Mouse (Mus musculus): ENCODE measurements around the gene D17H6S53E. TPM values are rescaled to one million over a fixed set of nuclear protein-coding genes. Genes with fewer than 3 reads are reported as not detected.

The D17H6S53E gene
- polyA plus RNA-seq, 1 experiment from 2014 or later = 24.7 TPM

Other genes starting within 250 kb of the D17H6S53E start
- gene Zbtb12, start 246.9 kb upstream of the D17H6S53E start, polyA plus RNA-seq (2021; fragmentation: Nextera tagmentation) = 0.23 and 0.26 TPM in 2 replicates
- gene Gm20547, start 244.3 kb upstream of the D17H6S53E start, polyA plus RNA-seq (2021; fragmentation: Nextera tagmentation) = not detected in 2 replicates
- gene C2, start 228.1 kb upstream of the D17H6S53E start, polyA plus RNA-seq (2021; fragmentation: Nextera tagmentation) = 1.3 and 2.0 TPM in 2 replicates
- 21.5 and 22.0 TPM in 2 replicates for gene Ehmt2, start 227.9 kb upstream of the D17H6S53E start, polyA plus RNA-seq (2021; fragmentation: Nextera tagmentation)
- 0.29 and 0.30 TPM in 2 replicates for gene Slc44a4, start 211.9 kb upstream of the D17H6S53E start, polyA plus RNA-seq (2021; fragmentation: Nextera tagmentation)
- gene Neu1, start 195.1 kb upstream of the D17H6S53E start, polyA plus RNA-seq (2021; fragmentation: Nextera tagmentation) = 24.8 and 26.2 TPM in 2 replicates
- gene Hspa1b, start 167.1 kb upstream of the D17H6S53E start, polyA plus RNA-seq (2021; fragmentation: Nextera tagmentation) = 0.90 and 1.3 TPM in 2 replicates
- not detected in 2 replicates for gene Gm20481, start 156.5 kb upstream of the D17H6S53E start, polyA plus RNA-seq (2021; fragmentation: Nextera tagmentation)
- 7.2 and 7.7 TPM in 2 replicates for gene Hspa1a, start 154.2 kb upstream of the D17H6S53E start, polyA plus RNA-seq (2021; fragmentation: Nextera tagmentation)
- gene Hspa1l, start 153.7 kb upstream of the D17H6S53E start, polyA plus RNA-seq (2021; fragmentation: Nextera tagmentation) = 0.60 and 0.84 TPM in 2 replicates
- gene Lsm2, start 144.5 kb upstream of the D17H6S53E start, polyA plus RNA-seq (2021; fragmentation: Nextera tagmentation) = 35.2 and 42.4 TPM in 2 replicates
- 20.0 and 21.5 TPM in 2 replicates for gene Vars, start 125.4 kb upstream of the D17H6S53E start, polyA plus RNA-seq (2021; fragmentation: Nextera tagmentation)
- gene Vwa7, start 109.8 kb upstream of the D17H6S53E start, polyA plus RNA-seq (2021; fragmentation: Nextera tagmentation) = 0.20 TPM in 1 of 2 replicates, not detected in the other
- gene Sapcd1, start 98.4 kb upstream of the D17H6S53E start, polyA plus RNA-seq (2021; fragmentation: Nextera tagmentation) = 0.62 and 0.97 TPM in 2 replicates
- gene Msh5, start 79.6 kb upstream of the D17H6S53E start, polyA plus RNA-seq (2021; fragmentation: Nextera tagmentation) = 0.33 and 0.59 TPM in 2 replicates
- gene Clic1, start 76.4 kb upstream of the D17H6S53E start, polyA plus RNA-seq (2021; fragmentation: Nextera tagmentation) = 28.2 and 29.7 TPM in 2 replicates
- 18.0 and 23.6 TPM in 2 replicates for gene Ddah2, start 67.3 kb upstream of the D17H6S53E start, polyA plus RNA-seq (2021; fragmentation: Nextera tagmentation)
- gene Ly6g6c, start 61.0 kb upstream of the D17H6S53E start, polyA plus RNA-seq (2021; fragmentation: Nextera tagmentation) = not detected in 2 replicates
- gene Mpig6b, start 60.2 kb upstream of the D17H6S53E start, polyA plus RNA-seq (2021; fragmentation: Nextera tagmentation) = 0.06 TPM in 1 of 2 replicates, not detected in the other
- 4.4 and 4.6 TPM in 2 replicates for gene Ly6g6e, start 49.5 kb upstream of the D17H6S53E start, polyA plus RNA-seq (2021; fragmentation: Nextera tagmentation)
- gene Ly6g6d, start 48.3 kb upstream of the D17H6S53E start, polyA plus RNA-seq (2021; fragmentation: Nextera tagmentation) = 1.2 and 2.3 TPM in 2 replicates
- 1.2 and 2.1 TPM in 2 replicates for gene Ly6g6f, start 40.8 kb upstream of the D17H6S53E start, polyA plus RNA-seq (2021; fragmentation: Nextera tagmentation)
- gene Abhd16a, start 37.1 kb upstream of the D17H6S53E start, polyA plus RNA-seq (2021; fragmentation: Nextera tagmentation) = 86.3 and 93.9 TPM in 2 replicates
- gene Ly6g5c, start 18.1 kb upstream of the D17H6S53E start, polyA plus RNA-seq (2021; fragmentation: Nextera tagmentation) = not detected in 2 replicates
- gene Ly6g5b, start 10.9 kb upstream of the D17H6S53E start, polyA plus RNA-seq (2021; fragmentation: Nextera tagmentation) = not detected in 2 replicates
- 16.5 and 19.1 TPM in 2 replicates for gene Gpank1, start 4.9 kb upstream of the D17H6S53E start, polyA plus RNA-seq (2021; fragmentation: Nextera tagmentation)
- gene Csnk2b, start 4.3 kb upstream of the D17H6S53E start, polyA plus RNA-seq (2021; fragmentation: Nextera tagmentation) = 212 and 242 TPM in 2 replicates
- gene Apom, start 5.7 kb downstream of the D17H6S53E start, polyA plus RNA-seq (2021; fragmentation: Nextera tagmentation) = not detected in 2 replicates
- 68.3 and 90.8 TPM in 2 replicates for gene Bag6, start 8.8 kb downstream of the D17H6S53E start, polyA plus RNA-seq (2021; fragmentation: Nextera tagmentation)
- 25.5 and 33.2 TPM in 2 replicates for gene Prrc2a, start 38.5 kb downstream of the D17H6S53E start, polyA plus RNA-seq (2021; fragmentation: Nextera tagmentation)
- gene Aif1, start 49.7 kb downstream of the D17H6S53E start, polyA plus RNA-seq (2021; fragmentation: Nextera tagmentation) = 37.6 and 39.5 TPM in 2 replicates
- 28.9 and 30.2 TPM in 2 replicates for gene Lst1, start 62.1 kb downstream of the D17H6S53E start, polyA plus RNA-seq (2021; fragmentation: Nextera tagmentation)
- gene Ltb, start 68.1 kb downstream of the D17H6S53E start, polyA plus RNA-seq (2021; fragmentation: Nextera tagmentation) = 1.2 and 1.4 TPM in 2 replicates
- gene Tnf, start 75.6 kb downstream of the D17H6S53E start, polyA plus RNA-seq (2021; fragmentation: Nextera tagmentation) = 0.09 and 0.19 TPM in 2 replicates
- gene Lta, start 79.0 kb downstream of the D17H6S53E start, polyA plus RNA-seq (2021; fragmentation: Nextera tagmentation) = 0.14 and 0.16 TPM in 2 replicates
- gene Gm16181, start 94.5 kb downstream of the D17H6S53E start, polyA plus RNA-seq (2021; fragmentation: Nextera tagmentation) = not detected in 2 replicates
- 685 and 716 TPM in 2 replicates for gene Atp6v1g2, start 107.3 kb downstream of the D17H6S53E start, polyA plus RNA-seq (2021; fragmentation: Nextera tagmentation)
- gene Nfkbil1, start 109.4 kb downstream of the D17H6S53E start, polyA plus RNA-seq (2021; fragmentation: Nextera tagmentation) = 6.4 and 9.7 TPM in 2 replicates
- 193 and 215 TPM in 2 replicates for gene Ddx39b, start 115.4 kb downstream of the D17H6S53E start, polyA plus RNA-seq (2021; fragmentation: Nextera tagmentation)
- gene H2-D1, start 136.4 kb downstream of the D17H6S53E start, polyA plus RNA-seq (2021; fragmentation: Nextera tagmentation) = 68.9 and 78.2 TPM in 2 replicates
- gene H2-Q1, start 194.0 kb downstream of the D17H6S53E start, polyA plus RNA-seq (2021; fragmentation: Nextera tagmentation) = 0.13 TPM in 1 of 2 replicates, not detected in the other
- gene H2-Q2, start 215.9 kb downstream of the D17H6S53E start, polyA plus RNA-seq (2021; fragmentation: Nextera tagmentation) = 0.13 and 0.69 TPM in 2 replicates